Mouse (Mus musculus) G1E (cell line): ENCODE measurements around the gene Dyrk1a. TPM values are rescaled to one million over a fixed set of nuclear protein-coding genes. Genes with fewer than 3 reads are reported as not detected.

ENCODE experiments used
- ATAC-seq: 2 replicates; pipeline ENCODE4 v1.8.0; 2016; ENCODE audit warnings: mild to moderate bottlenecking; ENCODE audit not compliant: insufficient number of reproducible peaks, poor library complexity, low FRiP score, severe bottlenecking; ENCODE audit errors: extremely low read depth
- DNase-seq: peaks from one replicate; pipeline ENCODE4 v3.0.0; 2012; ENCODE audit warnings: low spot score
- H3K27me3 ChIP-seq: 2 replicates; pipeline ENCODE4 v1.6.1; 2012; ENCODE audit warnings: mild to moderate bottlenecking, low read length, inconsistent platforms; ENCODE audit not compliant: insufficient read depth
- H3K36me3 ChIP-seq: replicated peaks from 2 replicates; pipeline ENCODE3; 2012; ENCODE audit warnings: mild to moderate bottlenecking, inconsistent platforms
- H3K4me1 ChIP-seq: 2 replicates; pipeline ENCODE4 v1.6.1; 2012; ENCODE audit warnings: low read depth, low read length, inconsistent platforms, mixed read lengths; ENCODE audit not compliant: insufficient read depth
- H3K4me3 ChIP-seq: 2 replicates; pipeline ENCODE4 v1.5.1; 2012; ENCODE audit warnings: low read depth, mild to moderate bottlenecking, inconsistent platforms, low read length, moderate library complexity, mixed read lengths
- H3K9me3 ChIP-seq: replicated peaks from 2 replicates; pipeline ENCODE4 v1.6.1; 2012; ENCODE audit warnings: inconsistent platforms
- CTCF ChIP-seq: IDR thresholded peaks from 2 replicates; pipeline ENCODE4 v1.5.1; 2012; ENCODE audit warnings: low read depth, low read length, inconsistent platforms, mixed read lengths
- GATA1 ChIP-seq: IDR thresholded peaks from 2 replicates; pipeline ENCODE4 v1.6.1; 2012; ENCODE audit warnings: borderline replicate concordance, low read length, inconsistent platforms, mixed read lengths
- GATA2 ChIP-seq: IDR thresholded peaks from 2 replicates; pipeline ENCODE4 v1.6.1; 2012; ENCODE audit warnings: low read depth, low read length, inconsistent platforms, borderline replicate concordance
- POLR2AphosphoS5 ChIP-seq: IDR thresholded peaks from 2 replicates; pipeline ENCODE4 v1.6.1; 2012; ENCODE audit warnings: low read depth, low read length, inconsistent platforms; ENCODE audit not compliant: insufficient replicate concordance
- TAL1 ChIP-seq: conservative IDR thresholded peaks from 2 replicates; pipeline ENCODE4 v1.6.1; 2012; ENCODE audit warnings: low read depth, low read length, inconsistent platforms, mixed read lengths
- polyA plus RNA-seq: library from polyadenylated mRNA; stranded (reverse); fragments of >175 nt; gene quantifications from 2 replicates; pipeline ENCODE4 v1.2.3, GENCODE M21; 2012
- total RNA-seq, 2 experiments: library from RNA; stranded (forward) in 1 of 2; stranded (reverse) in 1 of 2; fragments of 200-1000 nt in 1 of 2; fragments of >200 nt in 1 of 2; fragmentation: Nextera tagmentation in 1 of 2; gene quantifications; 2 replicates each; pipeline ENCODE4 v1.2.3; 2014 to 2017

Gene Dyrk1a
- total and polyA plus RNA-seq, 3 experiments, result 14.5 to 106 (median 67.3) TPM

DNA sequence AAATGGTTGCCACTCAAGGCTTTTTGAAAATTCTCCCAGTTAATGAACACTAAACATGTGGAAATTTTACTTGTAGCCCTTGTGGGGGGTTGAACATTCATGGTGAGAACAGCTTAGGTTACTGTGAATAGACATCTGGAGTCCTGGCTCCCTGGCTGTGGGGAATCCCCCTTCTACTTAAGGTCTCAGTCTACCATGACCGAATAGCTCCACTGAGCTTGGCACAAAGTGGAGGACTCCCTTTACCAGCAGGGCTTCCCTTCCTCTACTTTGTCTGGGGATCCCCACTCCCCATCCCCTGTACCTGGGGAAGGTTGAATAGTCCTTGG lies 167.5 kb downstream of the Dyrk1a start:
- Histone ChIP-seq H3K4me1 (no peaks in the 10 kb centered on the region), H3K4me3 (no peak overlapping the region), H3K27me3 (peaks cover 16% of the 10 kb centered on the region), H3K36me3 (no peaks in the 10 kb centered on the region), H3K9me3 (no peaks in the 10 kb centered on the region)
- DNase-seq (no peak), ATAC-seq (no peak)
- TF ChIP-seq POLR2AphosphoS5, result no peak
- TF ChIP-seq GATA2, result no peak
- TF ChIP-seq CTCF, result no peak
- no peak for TF ChIP-seq TAL1
- TF ChIP-seq GATA1, result no peak

DNA sequence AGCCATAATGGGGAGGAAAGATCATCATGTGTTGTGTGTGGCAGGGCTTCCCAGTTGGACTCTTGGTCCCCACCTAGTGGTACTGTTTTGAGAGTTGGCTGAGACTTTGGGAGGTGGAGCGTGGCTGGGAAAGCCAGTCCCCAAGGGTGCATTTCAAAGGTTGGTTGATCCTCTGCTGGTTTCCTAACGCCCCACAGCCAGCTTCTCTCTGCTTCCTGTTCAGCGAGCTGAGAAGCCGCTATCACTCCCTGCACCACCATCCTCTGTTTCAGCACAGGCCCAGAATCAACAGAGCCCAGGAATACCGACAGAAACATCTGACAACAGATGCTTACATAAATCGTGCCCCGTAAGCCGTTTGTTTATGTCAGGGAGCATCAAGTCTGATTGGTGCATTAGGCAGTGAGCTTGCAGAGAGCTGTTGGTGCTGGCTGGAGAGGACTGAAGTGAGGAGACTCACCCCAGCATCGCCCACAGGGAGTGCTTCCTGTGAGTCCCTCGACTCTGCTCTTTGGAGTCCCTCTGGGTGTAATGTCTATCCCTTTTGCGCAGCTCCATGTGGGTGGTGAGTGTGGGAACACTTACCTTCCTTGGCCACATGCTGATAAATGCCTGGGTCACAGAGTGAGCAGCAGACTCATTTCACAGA lies 174.2 kb downstream of the Dyrk1a start:
- ATAC-seq, result no peak
- peaks cover 20% of the 10 kb centered on the region for H3K27me3 ChIP-seq
- TF ChIP-seq GATA1 (no peak), GATA2 (no peak), CTCF (no peak), TAL1 (no peak), POLR2AphosphoS5 (no peak)
- no peak overlapping the region for H3K4me3 ChIP-seq
- H3K36me3 ChIP-seq, result no peaks in the 10 kb centered on the region
- no peaks in the 10 kb centered on the region for H3K9me3 ChIP-seq
- no peak for DNase-seq
- H3K4me1 ChIP-seq, result no peaks in the 10 kb centered on the region

DNA sequence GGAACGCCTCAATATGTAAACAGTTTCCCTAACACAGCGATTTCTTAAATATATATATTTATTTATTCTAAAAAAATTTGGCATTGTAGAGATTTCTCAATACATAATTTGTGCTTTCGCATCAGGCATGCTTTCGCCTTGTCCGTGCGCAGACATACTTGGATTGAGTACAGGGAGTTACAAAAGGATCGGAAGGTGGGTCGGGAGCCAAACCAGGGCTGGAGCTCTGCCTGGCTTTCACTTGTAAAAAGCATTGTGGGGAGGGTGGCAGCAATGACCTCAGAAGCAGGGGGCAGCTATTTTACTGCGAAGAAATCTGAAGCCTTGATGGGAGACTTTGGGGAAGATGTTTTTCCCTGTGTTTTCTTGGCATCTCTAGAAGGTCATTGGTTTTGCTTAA lies 175.2 kb downstream of the Dyrk1a start:
- no peaks in the 10 kb centered on the region for H3K4me1 ChIP-seq
- H3K36me3 ChIP-seq, result no peaks in the 10 kb centered on the region
- H3K9me3 ChIP-seq, result no peaks in the 10 kb centered on the region
- DNase-seq, result no peak
- TF ChIP-seq CTCF, result no peak
- no peak for TF ChIP-seq POLR2AphosphoS5
- no peak for TF ChIP-seq GATA1
- no peak for TF ChIP-seq TAL1
- no peak for TF ChIP-seq GATA2
- H3K4me3 ChIP-seq, result no peak overlapping the region
- ATAC-seq, result no peak
- H3K27me3 ChIP-seq, result peaks cover 10% of the 10 kb centered on the region

Other genes with a start within 250 kb of the Dyrk1a start
- gene Ripply3, start 241.6 kb upstream of the Dyrk1a start, total RNA-seq (2014; fragmentation: Nextera tagmentation), result not detected in 2 replicates
- gene Ripply3, start 241.6 kb upstream of the Dyrk1a start, total RNA-seq (2017), result 0.05 TPM in 1 of 2 replicates, not detected in the other
- gene Ripply3, start 241.6 kb upstream of the Dyrk1a start, polyA plus RNA-seq, result not detected in 2 replicates
- 138 and 164 TPM in 2 replicates for gene Ttc3, start 199.4 kb upstream of the Dyrk1a start, total RNA-seq (2014; fragmentation: Nextera tagmentation)
- gene Ttc3, start 199.4 kb upstream of the Dyrk1a start, total RNA-seq (2017), result 61.3 and 135 TPM in 2 replicates
- 4.1 and 5.0 TPM in 2 replicates for gene Ttc3, start 199.4 kb upstream of the Dyrk1a start, polyA plus RNA-seq
- gene Pigp, start 198.2 kb upstream of the Dyrk1a start, total RNA-seq (2014; fragmentation: Nextera tagmentation), result 30.6 and 42.3 TPM in 2 replicates
- 40.5 and 46.6 TPM in 2 replicates for gene Pigp, start 198.2 kb upstream of the Dyrk1a start, total RNA-seq (2017)
- 14.1 and 15.4 TPM in 2 replicates for gene Pigp, start 198.2 kb upstream of the Dyrk1a start, polyA plus RNA-seq
- 27.5 and 37.2 TPM in 2 replicates for gene Vps26c, start 43.2 kb upstream of the Dyrk1a start, total RNA-seq (2014; fragmentation: Nextera tagmentation)
- 80.7 and 102 TPM in 2 replicates for gene Vps26c, start 43.2 kb upstream of the Dyrk1a start, total RNA-seq (2017)
- 3.2 and 3.4 TPM in 2 replicates for gene Vps26c, start 43.2 kb upstream of the Dyrk1a start, polyA plus RNA-seq